ENCODE assay signal across 16 mouse cellular contexts in the genomic region with DNA sequence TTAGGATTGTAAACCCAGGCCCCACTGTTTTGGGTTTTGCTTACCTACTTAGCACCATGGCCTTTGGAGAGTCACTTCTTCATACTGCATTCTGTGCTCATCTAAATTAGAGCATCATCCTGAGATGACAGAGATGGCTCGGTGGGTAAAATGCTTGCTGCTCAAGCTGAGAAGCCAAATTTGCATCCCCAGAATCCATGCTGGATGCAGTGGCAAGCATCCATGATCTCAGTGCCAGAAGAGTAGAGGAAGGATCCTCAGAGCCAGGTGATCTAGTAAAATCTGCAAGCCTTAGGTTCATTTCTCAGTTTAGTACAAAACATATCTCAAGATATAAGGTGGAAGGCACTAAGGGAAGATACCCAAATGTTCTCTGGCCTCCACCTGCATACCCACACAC.
A peak's percentile ranks its signal among the peaks of the same experiment; 100 is the strongest.
DNase-seq lines count a peak whose midpoint lies in the region.
"Had no signal": no experiment of that assay in that cellular context is flagged by ENCODE, and none has a peak within 500 bp of the region (broad histone marks: within the 10 kb centered on the region; RNA-seq: fewer than 3 reads in every experiment).

No protein-coding gene starts in this region.

- DNase-seq in cerebellum, adult 11-12 months, result peak; percentile 49
- DNase-seq in cerebellum, postnatal 4 days (ENCODE audit: low spot score in 2 of 2), result no peak
- peak; percentile 56 for DNase-seq in cerebellum, adult 9-11 months
- no peak for DNase-seq in cerebellum, adult 11 months
- peak; percentile 49 to 74 for DNase-seq in cerebellum, postnatal 14 days
- no peak for DNase-seq in retina, embryonic 14.5 days (ENCODE audit: low spot score)
- no peak for DNase-seq in B cell, adult 2 months
- DNase-seq: adrenal gland, postnatal 10 days; adrenal gland, postnatal 36 days; gastrocnemius, adult 2 months; gastrocnemius, postnatal 14 days; heart, adult 18-20 months; heart, postnatal 14 days; heart, postnatal 4 days; kidney, adult 18-20 months; kidney, adult 9 months had no signal

Comparison
In these comparisons a context has a peak if more than half of its experiments do, and no peak if none do; other contexts are left out.
1. DNase-seq: peak in cerebellum, adult 11-12 months (single experiment), cerebellum, adult 9-11 months (single experiment) and cerebellum, postnatal 14 days (2 of 2); none in cerebellum, postnatal 4 days (0 of 2), cerebellum, adult 11 months (single experiment), retina, embryonic 14.5 days (single experiment) and B cell, adult 2 months (0 of 2).